Mouse (Mus musculus): Measurements from ENCODE around the gene Lcn12. TPM values are rescaled to one million over a fixed set of nuclear protein-coding genes. Genes with fewer than 3 reads are reported as not detected.

Gene Lcn12
- polyA plus RNA-seq, 1 experiment from 2014 or later, result not detected

- peak overlapping the region; percentile 98 for H3K4me2 ChIP-seq
- H3K9me3 ChIP-seq (replicated peaks; ENCODE audit: control insufficient read depth, low read length), result no peaks in the 10 kb centered on the region
- WGBS (ENCODE audit: insufficient replicate concordance), result 67% methylated on average over 6 of the region's 6 CpGs
- H3K4me3 ChIP-seq (ENCODE audit: low read depth, low read length), result peak overlapping the region; percentile 96
- 0 out of 2 replicates have a peak, but pooled peaks cover 5% of the 10 kb centered on the region for H3K36me3 ChIP-seq (ENCODE audit: control insufficient read depth, insufficient read depth, low read length)
- peaks cover 12% of the 10 kb centered on the region for H3K4me1 ChIP-seq (ENCODE audit: control insufficient read depth, insufficient read depth, low read length)
- H3K27ac ChIP-seq (ENCODE audit: low read depth, low read length), result 0 out of 2 replicates have a peak overlapping the region, but pooled peaks have one; percentile 18
- ATAC-seq (replicated peaks; ENCODE audit: insufficient number of reproducible peaks, low FRiP score, low TSS enrichment), result no peak
- peak overlapping the region; percentile 98 for H3K9ac ChIP-seq (ENCODE audit: low read depth, low read length)
- no peaks in the 10 kb centered on the region for H3K27me3 ChIP-seq (ENCODE audit: control insufficient read depth, insufficient read depth, low read length)
Measured at GRCm38 (mm10) chr2:25500071-25500575, 6.4 kb upstream of the Lcn12 start.

- Histone ChIP-seq H3K9me3 (replicated peaks; ENCODE audit: control insufficient read depth, low read length) (no peaks in the 10 kb centered on the region), H3K9ac (ENCODE audit: low read depth, low read length) (no peak overlapping the region), H3K4me2 (no peak overlapping the region), H3K27ac (ENCODE audit: low read depth, low read length) (no peak overlapping the region), H3K27me3 (ENCODE audit: control insufficient read depth, insufficient read depth, low read length) (no peaks in the 10 kb centered on the region), H3K36me3 (ENCODE audit: control insufficient read depth, insufficient read depth, low read length) (0 out of 2 replicates have a peak, but pooled peaks cover 2% of the 10 kb centered on the region), H3K4me1 (ENCODE audit: control insufficient read depth, insufficient read depth, low read length) (peaks cover 12% of the 10 kb centered on the region), H3K4me3 (ENCODE audit: low read depth, low read length) (no peak overlapping the region)
- 67% methylated on average over 15 of the region's 15 CpGs for WGBS (ENCODE audit: insufficient replicate concordance)
- no peak for ATAC-seq (replicated peaks; ENCODE audit: insufficient number of reproducible peaks, low FRiP score, low TSS enrichment)
Measured at GRCm38 (mm10) chr2:25498622-25499478, 5.1 kb upstream of the Lcn12 start.

- Histone ChIP-seq H3K36me3 (ENCODE audit: control insufficient read depth, insufficient read depth, low read length) (no peaks in the 10 kb centered on the region), H3K4me2 (no peak overlapping the region), H3K27me3 (ENCODE audit: control insufficient read depth, insufficient read depth, low read length) (no peaks in the 10 kb centered on the region), H3K9me3 (replicated peaks; ENCODE audit: control insufficient read depth, low read length) (no peaks in the 10 kb centered on the region), H3K9ac (ENCODE audit: low read depth, low read length) (no peak overlapping the region), H3K4me3 (ENCODE audit: low read depth, low read length) (no peak overlapping the region), H3K27ac (ENCODE audit: low read depth, low read length) (no peak overlapping the region), H3K4me1 (ENCODE audit: control insufficient read depth, insufficient read depth, low read length) (peaks cover 12% of the 10 kb centered on the region)
- no peak for ATAC-seq (replicated peaks; ENCODE audit: insufficient number of reproducible peaks, low FRiP score, low TSS enrichment)
- WGBS (ENCODE audit: insufficient replicate concordance), result 62% methylated on average over 6 of the region's 6 CpGs
Measured at GRCm38 (mm10) chr2:25497846-25498575, 4.3 kb upstream of the Lcn12 start.

GRCm38 (mm10) chr2:25496462-25496861, 2.8 kb upstream of the Lcn12 start:
- WGBS (ENCODE audit: insufficient replicate concordance), result 45% methylated on average over 4 of the region's 4 CpGs
- no peaks in the 10 kb centered on the region for H3K27me3 ChIP-seq (ENCODE audit: control insufficient read depth, insufficient read depth, low read length)
- no peak overlapping the region for H3K4me3 ChIP-seq (ENCODE audit: low read depth, low read length)
- no peak overlapping the region for H3K9ac ChIP-seq (ENCODE audit: low read depth, low read length)
- no peak for ATAC-seq (replicated peaks; ENCODE audit: insufficient number of reproducible peaks, low FRiP score, low TSS enrichment)
- H3K27ac ChIP-seq (ENCODE audit: low read depth, low read length), result no peak overlapping the region
- H3K4me2 ChIP-seq, result no peak overlapping the region
- peaks cover 6% of the 10 kb centered on the region for H3K4me1 ChIP-seq (ENCODE audit: control insufficient read depth, insufficient read depth, low read length)
- H3K9me3 ChIP-seq (replicated peaks; ENCODE audit: control insufficient read depth, low read length), result no peaks in the 10 kb centered on the region
- H3K36me3 ChIP-seq (ENCODE audit: control insufficient read depth, insufficient read depth, low read length), result no peaks in the 10 kb centered on the region

- Histone ChIP-seq H3K9me3 (replicated peaks; ENCODE audit: control insufficient read depth, low read length) (no peaks in the 10 kb centered on the region), H3K4me1 (ENCODE audit: control insufficient read depth, insufficient read depth, low read length) (peaks cover 1% of the 10 kb centered on the region; the same call in 1 of the 2 replicates), H3K4me2 (no peak overlapping the region), H3K4me3 (ENCODE audit: low read depth, low read length) (no peak overlapping the region), H3K27me3 (ENCODE audit: control insufficient read depth, insufficient read depth, low read length) (no peaks in the 10 kb centered on the region; the same call in 1 of the 2 replicates), H3K36me3 (ENCODE audit: control insufficient read depth, insufficient read depth, low read length) (no peaks in the 10 kb centered on the region), H3K9ac (ENCODE audit: low read depth, low read length) (no peak overlapping the region), H3K27ac (ENCODE audit: low read depth, low read length) (no peak overlapping the region)
- no peak for ATAC-seq (replicated peaks; ENCODE audit: insufficient number of reproducible peaks, low FRiP score, low TSS enrichment)
- WGBS (ENCODE audit: insufficient replicate concordance), result 74% methylated on average over 5 of the region's 5 CpGs
Measured at GRCm38 (mm10) chr2:25492988-25493387, 723 bp downstream of the Lcn12 start.

GRCm38 (mm10) chr2:25488671-25489068, 5.0 kb downstream of the Lcn12 start:
- 73% methylated on average over 7 of the region's 7 CpGs for WGBS (ENCODE audit: insufficient replicate concordance)
- no peaks in the 10 kb centered on the region for H3K9me3 ChIP-seq (replicated peaks; ENCODE audit: control insufficient read depth, low read length)
- H3K27me3 ChIP-seq (ENCODE audit: control insufficient read depth, insufficient read depth, low read length), result peaks cover 2% of the 10 kb centered on the region; the same call in 1 of the 2 replicates
- no peaks in the 10 kb centered on the region for H3K36me3 ChIP-seq (ENCODE audit: control insufficient read depth, insufficient read depth, low read length)
- H3K4me2 ChIP-seq, result no peak overlapping the region
- no peak for ATAC-seq (replicated peaks; ENCODE audit: insufficient number of reproducible peaks, low FRiP score, low TSS enrichment)
- no peak overlapping the region for H3K27ac ChIP-seq (ENCODE audit: low read depth, low read length)
- H3K4me1 ChIP-seq (ENCODE audit: control insufficient read depth, insufficient read depth, low read length), result no peaks in the 10 kb centered on the region
- no peak overlapping the region for H3K9ac ChIP-seq (ENCODE audit: low read depth, low read length)
- H3K4me3 ChIP-seq (ENCODE audit: low read depth, low read length), result no peak overlapping the region

- 69% methylated on average over 6 of the region's 6 CpGs for WGBS (ENCODE audit: insufficient replicate concordance)
- Histone ChIP-seq H3K27me3 (ENCODE audit: control insufficient read depth, insufficient read depth, low read length) (peaks cover 4% of the 10 kb centered on the region), H3K9ac (ENCODE audit: low read depth, low read length) (no peak overlapping the region), H3K9me3 (replicated peaks; ENCODE audit: control insufficient read depth, low read length) (no peaks in the 10 kb centered on the region), H3K4me3 (ENCODE audit: low read depth, low read length) (no peak overlapping the region), H3K36me3 (ENCODE audit: control insufficient read depth, insufficient read depth, low read length) (no peaks in the 10 kb centered on the region), H3K4me2 (no peak overlapping the region), H3K27ac (ENCODE audit: low read depth, low read length) (no peak overlapping the region), H3K4me1 (ENCODE audit: control insufficient read depth, insufficient read depth, low read length) (no peaks in the 10 kb centered on the region)
- no peak for ATAC-seq (replicated peaks; ENCODE audit: insufficient number of reproducible peaks, low FRiP score, low TSS enrichment)
Measured at GRCm38 (mm10) chr2:25487965-25488670, 5.6 kb downstream of the Lcn12 start.
